Mouse (Mus musculus) hindlimb bud, embryonic 11.5 days (tissue): ENCODE measurements at regions not wholly inside any gene's neighbourhood (a gene's known extent, or its start where the extent isn't known, plus 50 kb on each side); places are given as distances from the start of the nearest gene placed in this dataset.

Source experiments
- DNase-seq: peaks from one replicate; pipeline ENCODE4 v3.0.0-alpha.2; 2012; ENCODE audit warnings: low read depth, low spot score; ENCODE audit errors: extremely low spot score

DNA sequence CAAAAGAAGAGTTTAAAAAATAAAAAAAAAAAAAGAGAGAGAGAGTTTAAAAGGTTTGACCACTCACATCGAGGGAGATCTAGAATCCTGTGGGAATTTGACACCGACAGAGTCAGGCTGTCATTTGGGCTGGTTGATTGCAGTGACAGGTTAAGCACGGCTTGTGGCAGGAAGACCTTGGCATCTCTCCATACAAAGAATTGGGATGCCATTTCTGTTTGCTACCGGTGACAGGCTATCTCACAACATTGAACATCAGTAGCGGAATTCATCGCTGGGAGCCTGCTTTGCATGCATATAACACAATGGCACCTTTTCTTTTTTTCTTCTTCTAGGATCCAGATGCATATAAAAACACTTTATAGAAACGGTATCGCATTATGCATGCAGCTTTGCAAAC is 53.7 kb upstream of the Gm26657 start:
- no peak for DNase-seq

DNA sequence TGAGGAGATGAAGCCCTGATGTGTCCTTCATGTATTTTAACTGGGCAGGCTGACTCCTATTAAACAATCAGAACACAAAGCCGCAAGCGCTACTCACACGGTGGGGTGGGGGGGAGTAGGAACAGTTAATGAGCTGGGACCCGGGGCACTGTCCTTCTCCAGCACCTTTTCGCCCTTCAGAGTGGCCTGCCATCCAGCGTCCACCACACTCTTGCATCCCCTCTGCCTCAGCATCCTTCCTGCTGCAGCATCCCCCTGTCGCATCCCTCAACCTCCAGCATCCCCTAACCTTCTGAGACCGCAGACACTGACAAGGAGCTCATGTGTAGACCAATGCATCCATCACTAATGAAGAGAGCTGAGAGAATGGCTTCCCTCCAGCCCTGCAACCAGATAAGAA is 54.2 kb upstream of the Gm26657 start:
- no peak for DNase-seq

DNA sequence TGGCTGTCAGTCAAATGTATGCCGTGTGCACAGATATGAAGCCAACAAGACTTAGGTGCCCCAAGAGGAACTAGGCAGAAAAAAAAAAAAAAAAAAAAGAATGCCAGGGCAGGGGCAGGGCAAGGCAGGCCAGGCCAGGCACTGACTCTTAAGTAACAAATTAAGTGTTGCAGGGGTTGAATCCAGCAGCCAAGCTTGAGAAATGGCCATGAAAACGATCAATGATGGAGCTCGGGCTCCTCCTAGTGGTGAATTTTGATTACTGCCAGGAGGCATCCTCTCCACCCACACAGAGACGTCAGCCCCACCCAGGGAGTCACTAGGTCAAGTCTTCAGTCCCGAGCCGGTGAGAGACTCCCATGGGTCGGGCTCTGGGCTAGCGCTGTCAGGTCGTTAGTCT is 54.7 kb upstream of the Gm26657 start:
- peak; percentile 71 for DNase-seq

DNA sequence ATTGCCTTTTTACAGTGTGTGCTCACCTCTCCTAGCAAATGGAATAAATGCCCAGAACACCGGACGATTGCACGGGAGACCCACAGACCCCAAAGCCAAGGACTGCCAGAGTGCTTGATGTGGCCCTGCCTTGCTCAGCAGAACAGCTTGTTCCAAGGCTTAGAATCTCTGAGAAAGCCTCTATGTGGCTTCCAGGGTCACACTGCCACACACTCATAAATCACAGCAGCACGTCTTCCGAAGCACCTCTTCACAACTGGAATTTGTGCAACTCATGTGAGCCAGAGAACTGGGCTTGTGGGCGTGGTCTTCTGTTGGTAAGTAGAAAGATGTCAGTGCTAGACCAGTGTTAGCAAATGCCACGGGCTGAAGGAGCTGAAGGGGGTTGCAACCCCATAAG is 55.8 kb upstream of the Gm26657 start:
- no peak for DNase-seq

DNA sequence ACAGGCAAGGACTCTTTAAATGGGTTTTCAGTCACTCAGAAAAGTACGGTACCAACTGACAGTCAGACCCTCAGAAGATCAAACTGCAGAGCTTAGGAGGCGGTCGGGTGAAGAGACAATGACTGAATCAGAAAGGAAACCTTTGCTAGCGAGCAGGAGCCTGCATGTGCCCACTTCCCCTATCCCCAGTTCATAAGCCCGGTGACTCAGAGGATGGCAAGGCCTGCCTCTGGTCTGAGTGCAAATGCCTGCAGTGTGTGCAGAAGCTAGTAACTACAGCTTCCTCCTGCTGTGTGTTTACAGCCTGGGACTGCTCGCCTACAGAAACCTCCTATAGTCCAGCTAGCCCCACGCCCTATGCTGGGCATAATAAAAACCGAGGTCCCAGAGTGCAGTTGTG is 58.7 kb upstream of the Gm26657 start:
- no peak for DNase-seq

DNA sequence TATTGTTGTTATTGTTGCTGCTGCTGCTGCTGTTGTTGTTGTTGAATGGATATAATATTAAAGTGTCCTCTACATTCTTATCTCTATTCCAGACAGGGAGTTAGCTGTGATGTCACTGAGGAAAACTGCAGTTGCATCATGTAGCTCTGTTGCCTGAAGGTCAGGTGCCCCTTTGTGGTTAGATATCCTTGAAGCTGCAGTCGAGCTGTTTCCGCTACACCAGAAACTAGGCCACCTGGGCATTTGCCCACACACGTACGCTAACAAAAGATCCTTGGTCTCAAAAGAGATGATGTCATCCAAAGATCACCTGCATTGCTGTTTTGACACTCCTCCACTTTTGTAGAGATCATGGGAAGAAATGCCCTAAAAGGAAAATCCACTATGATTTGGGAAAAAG is 66.0 kb upstream of the Gm26657 start:
- DNase-seq: no peak

DNA sequence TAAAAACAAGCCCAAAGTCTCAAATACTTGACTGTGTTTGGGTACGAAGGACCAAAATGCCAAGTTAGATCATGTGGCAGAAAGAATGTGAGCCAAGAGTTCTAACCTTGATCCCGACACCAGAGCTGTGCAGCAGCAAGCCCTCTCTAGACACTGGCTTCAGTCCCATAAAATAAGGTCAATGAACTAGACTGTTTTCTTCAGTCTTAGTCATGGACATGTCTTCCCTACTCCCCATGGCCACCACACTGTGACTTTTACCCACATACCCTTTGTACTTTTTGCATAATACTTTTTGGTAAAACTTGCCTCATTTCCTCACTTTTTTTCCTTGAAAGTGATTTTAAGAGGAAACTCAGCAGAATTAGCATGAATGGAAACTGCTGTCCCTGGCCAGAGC is 74.9 kb upstream of the Gm26657 start:
- no peak for DNase-seq

DNA sequence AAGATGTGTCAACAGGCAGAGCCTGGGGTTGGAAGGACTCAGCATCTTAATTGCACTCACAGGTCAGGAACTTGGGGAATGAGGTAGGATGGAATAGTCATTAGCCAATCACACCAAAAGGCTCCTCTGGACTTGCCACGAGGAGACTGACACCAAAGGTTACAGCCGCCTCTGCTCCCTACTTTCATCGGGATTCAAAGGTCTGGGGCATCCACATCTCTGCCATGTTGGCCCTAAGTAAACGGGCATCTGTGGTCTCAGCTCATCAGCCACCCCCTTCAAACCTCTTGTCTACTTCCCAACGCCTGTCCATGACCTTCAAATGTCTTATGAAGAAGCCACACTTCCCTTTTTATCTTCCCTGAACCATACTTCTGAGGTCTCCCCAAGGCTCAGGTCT is 78.1 kb upstream of the Gm26657 start:
- DNase-seq: no peak

DNA sequence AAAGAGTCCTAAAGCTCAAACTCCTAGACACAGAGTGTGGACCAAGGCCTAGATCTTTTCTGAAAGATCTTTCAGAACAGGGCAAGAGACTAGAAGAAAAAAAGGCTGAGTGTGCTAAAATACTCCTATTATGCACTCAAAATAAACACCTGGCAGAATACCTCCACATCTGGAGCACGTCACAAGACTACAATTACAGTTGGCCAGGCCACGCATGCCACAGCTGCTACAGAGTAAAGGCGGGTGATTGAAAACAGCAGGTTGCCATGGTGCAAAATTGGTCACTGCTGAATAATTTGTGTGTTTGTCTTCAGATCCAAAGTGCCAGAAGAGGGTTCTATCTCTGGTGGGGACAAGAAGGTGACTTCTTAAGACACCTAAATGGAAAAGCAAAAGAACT is 82.8 kb upstream of the Gm26657 start:
- no peak for DNase-seq

DNA sequence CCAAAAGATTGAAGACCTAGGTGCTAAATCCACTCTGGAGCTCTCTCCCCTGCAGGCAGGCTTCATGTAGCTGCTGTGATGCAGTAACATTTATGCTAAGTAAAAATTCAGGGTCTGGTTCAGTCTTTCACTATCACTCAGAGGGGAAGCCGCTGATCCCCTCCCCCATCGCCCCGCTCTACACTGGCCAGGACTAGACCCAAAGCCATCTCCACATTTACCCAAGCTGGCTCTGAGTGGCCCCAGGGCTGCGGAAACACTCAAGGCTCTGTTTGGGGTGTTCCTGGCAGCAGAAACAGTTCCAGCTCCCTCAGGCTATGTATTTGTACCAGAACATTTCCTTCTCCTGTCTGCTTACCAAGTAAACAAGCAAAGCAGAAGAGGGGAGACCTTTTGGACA is 85.5 kb upstream of the Gm26657 start:
- no peak for DNase-seq

DNA sequence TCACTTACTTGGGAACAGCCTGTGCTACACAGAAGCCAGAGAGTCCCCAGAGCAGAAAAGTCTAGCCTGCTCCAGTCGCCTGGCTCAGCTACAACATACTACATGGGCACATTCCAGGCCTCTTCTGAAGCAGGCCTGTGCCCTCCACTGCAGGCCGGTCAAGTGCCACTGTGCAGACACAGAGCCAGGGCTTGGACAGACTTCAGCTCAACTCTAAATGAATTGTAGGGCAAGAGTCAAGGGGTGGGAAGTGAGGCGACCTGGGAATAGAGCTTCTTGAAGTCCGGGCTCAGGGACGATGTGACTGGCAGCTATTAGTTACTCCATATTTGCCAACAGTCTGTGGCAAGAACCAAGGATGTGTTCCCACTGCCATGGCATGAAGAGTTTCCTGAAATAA is 87.1 kb upstream of the Gm26657 start:
- DNase-seq: no peak

DNA sequence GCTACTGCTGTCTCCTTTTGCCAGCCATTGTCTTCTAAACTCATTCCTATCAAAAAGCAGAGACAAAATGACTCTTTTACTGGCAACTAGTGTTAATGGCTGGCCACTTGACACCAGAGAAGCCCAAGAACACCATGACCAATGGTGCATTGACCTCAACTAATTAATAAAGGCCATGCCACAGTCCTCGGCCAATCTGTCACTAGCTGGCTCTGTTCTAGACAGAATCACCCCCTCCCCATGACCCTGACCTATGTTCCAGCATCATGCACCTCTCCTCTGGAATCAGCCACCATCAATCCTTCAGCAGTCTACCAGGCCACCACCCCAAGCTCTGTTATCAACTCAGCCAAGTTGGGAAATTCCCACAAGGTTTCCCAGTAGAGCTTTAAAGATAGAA is 90.1 kb upstream of the Gm26657 start:
- no peak for DNase-seq

DNA sequence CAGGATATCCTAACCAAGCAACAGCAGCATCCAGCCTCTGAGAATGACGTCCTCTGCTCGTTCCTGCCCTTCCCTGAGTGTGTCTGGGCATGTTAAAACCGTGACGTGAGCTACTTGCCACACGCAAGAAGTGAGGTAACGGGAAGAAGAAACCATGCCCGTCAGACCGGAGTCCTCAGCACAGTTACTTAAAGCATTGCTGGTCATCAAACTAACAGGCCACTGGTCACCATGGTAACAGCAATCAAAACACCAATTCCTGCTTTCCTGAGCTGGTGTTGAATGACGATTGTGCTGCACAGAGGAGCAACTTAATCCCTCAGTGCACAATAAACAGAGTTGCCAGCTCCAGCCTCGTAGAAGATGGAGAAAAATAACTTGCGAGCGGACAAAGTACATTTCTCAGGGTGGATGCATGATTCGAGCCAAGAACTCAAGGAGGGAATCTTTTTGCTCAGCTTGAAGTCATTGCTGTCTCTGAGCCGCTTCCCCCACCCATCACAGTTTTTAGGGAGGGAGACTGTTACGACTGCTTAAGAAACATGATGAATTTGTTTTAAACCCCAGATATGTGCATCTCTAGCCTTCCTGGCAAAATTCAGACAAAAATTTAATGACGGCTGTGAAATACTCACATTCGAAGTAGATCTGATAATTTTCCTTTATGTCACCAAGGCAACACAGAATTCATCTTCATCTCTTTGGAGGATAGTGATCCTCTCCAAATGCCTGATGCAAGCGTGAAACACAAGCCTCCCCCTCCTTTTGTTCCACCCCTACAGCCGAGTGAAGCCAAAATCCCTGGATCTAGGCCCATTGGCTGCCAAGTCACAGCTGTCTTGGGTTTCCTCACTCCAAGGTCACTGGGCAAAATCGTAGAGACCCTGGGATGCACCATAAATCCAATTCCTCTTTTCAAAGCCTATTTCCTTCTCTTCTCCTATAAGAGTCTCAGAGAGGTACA is 95.6 kb upstream of the Gm26657 start:
- DNase-seq: peak; percentile 83

DNA sequence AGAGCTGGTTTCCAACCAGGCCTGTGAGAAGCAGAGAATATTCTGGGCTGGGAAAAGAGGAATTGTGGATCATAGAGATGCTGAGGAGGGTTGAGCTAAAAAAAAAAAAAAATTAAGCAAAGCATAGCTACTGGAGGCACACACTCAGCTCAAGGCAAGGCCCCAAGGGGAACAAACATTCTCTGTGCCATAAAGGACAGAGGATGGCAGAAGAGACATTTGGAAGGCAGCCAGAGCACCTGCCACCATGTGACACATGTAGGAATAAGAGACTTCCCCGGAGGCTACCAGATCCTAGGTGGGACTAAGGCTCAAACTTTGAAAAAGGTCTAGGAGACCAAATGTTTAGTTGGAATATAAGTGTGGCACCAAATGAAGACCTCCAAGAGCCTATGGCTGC is 96.4 kb upstream of the Gm26657 start:
- DNase-seq: no peak

DNA sequence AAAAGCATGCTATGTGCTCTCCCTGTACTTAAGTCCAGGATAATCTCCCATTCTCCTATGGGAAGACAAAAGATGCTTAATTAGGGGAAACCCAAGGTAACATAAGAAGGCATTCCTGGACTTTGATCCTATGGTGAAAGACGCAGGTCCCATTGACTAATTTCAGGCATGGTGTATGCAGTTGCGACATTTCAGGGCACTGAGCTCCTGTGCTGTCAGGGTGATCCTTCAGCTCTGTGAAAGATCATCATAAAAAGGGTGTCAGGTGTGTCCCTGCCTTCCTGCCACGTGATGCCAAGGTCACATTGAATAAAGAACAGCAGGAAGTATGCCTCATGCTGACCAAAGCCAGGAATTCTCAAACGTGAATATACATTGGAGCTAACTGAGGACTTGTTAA is 100.2 kb upstream of the Gm26657 start:
- DNase-seq: no peak

DNA sequence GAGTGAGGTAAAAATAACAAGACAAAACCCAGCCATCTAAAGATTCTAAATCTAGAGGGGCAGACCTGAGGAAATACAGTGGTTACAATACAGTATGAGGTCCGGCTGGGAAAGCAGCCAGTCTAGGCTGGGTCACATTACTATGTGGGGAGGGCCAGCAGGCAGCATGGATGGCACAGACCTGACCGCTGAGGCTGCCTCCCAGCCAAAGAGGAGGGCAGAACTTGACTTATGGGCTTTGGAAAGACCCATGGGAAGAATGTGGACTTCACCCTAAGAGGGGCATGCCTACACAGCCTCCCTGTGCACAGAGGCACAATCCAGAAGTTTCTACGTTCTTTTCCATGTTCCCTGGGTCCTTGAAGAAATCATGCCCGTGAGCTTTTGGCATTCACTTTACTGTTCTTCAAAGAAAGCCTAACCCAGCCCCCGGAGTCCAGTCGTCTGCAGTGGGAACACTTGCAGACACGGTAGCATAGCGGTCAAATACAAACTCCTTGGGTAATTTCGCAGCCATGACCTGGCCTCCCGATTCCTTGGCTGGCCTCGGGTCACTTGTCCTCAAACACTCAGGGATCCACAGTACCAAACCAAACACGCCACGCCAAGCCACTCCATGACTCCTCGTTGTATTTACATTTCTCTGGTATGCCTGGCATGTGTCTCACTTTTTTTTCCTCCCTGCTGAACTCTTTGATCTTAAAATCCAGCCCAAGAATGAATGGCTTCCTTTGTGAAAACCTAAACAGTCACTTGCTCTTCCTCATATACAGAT is 101.0 kb upstream of the Gm26657 start:
- no peak for DNase-seq

DNA sequence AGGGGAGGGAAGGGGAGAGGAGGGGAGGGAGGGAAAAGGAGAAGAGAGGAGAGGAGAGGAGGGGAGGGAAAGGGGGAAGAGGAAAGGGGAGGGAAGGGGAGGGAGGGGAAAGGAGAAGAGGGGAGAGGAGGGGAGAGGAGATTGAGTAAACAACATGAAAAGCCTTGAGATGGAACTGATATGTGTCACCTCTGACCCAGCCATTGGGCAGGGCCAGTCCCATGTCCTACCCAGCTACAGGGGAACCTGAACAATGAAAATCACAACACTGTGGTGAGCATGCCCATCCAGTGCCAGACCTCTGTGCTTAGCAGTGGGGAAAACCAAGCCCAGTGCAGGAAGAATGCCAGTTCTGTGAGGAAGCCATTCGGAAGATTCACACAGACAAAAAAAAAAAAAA is 103.6 kb upstream of the Gm26657 start:
- no peak for DNase-seq

DNA sequence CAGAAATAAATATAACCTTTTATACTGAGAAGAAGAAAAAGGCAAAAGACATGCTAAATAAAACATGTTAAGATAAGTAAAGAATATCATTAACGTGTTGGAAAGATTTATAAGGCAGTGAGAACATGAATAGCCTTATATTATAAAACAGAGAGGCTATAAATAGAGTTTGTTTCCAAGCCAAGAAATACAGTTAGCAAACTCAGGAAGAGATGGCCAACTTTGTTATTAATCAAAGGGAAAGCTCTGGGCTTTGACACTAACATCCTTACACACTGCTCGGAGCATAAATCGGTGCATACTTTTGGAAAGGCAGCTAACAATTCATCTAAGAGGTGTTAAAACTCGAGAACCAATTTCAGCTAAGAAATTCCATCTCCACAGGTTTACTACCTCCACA is 106.3 kb upstream of the Gm26657 start:
- DNase-seq: no peak

DNA sequence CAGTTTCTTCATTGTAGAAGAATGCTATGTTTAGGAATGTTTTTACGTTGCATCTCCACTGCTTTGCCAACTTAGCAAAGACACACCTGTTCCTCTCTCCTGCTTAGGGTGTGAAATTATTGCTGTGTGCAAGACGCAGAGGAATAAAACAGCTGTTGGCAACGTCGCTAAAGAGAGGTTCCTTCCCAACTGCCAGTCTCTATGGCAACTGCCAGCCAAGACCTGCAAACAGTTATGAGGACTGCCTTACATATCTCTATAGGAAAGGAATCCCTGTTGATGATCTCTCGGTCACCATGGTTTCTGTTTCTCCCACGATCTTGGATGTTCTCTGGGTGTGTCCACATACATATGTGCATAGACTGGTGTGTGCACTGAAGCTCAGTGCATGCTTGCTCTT is 109.6 kb upstream of the Gm26657 start:
- no peak for DNase-seq

DNA sequence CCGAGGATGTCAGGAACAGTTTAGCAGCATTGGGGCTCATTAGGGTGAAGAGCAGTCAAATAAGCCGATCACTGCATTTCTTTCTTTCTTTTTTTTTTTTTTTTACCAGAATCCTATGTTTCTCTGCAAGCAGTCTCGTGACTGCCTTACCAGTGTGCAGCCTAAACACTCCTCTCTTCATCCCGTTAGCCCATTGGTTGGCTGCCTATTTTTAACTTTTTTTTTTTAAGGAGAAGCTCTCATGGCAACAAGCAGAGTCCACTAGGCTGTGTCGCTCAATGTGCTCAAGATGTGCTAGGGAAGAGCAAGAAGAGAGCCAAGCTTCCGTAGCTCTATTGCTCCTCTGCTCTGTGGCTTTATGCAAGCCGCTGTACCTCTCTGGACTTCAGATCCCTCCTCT is 112.7 kb upstream of the Gm26657 start:
- no peak for DNase-seq

DNA sequence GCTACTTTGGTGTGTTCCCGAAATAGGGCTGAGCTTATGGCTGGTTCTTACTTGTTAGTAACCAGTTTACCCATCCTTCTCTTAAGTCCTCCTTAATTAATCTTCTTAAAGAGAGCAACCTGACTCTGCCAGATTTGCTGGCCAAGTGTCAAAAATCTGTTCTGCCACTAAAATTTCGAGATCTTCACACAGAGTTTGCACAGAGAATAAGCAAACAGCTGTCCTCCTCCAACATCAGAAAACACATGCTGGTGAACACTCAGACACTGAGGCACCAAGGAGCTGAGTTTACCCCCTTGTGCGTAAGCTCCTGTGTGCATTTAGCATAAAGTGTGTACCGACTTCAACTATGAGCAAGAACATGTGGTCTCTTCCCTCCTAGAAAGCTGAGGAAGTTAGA is 118.1 kb upstream of the Gm26657 start:
- DNase-seq: no peak

DNA sequence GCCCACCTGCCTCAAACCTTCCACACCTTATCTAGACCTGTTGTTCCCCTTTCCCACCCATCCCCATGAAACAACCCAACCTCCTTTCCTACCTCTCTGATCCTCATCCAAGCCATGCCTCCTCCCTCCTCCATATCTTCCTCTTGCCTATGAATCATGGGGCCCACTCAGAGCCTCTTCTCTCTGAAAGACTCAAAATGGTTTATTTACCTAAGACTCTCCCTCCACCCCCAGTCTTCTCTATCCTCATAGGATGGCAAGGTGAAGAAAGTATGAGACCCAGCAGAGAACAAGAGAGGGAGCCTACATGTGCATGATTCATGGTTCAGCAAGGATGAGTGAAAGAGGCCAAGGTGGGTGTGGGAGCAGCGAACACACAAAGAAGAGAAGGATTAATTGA is 118.5 kb upstream of the Gm26657 start:
- no peak for DNase-seq
